9 mouse cellular contexts compared by ENCODE assay signal in the genomic region with DNA sequence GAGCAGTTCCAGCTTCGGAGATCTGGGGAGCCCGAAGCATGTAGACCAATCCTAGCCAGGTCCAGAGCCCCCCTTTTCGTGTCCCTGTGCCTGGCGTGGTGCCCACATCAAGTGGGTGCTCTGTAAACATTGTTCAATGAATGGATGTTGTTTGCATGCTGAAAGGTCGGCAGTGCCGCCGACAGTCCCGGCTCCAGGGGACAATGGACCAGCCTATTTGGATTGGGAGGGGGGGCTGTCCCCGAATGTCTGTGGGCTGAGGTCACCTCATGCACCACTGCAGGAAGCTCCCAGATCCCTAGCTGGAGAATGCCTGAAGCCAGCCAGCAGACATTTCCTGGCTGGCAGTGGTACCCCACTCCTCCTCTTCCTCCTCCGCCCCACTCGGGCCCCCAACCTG. TPM values are rescaled to one million over a fixed set of nuclear protein-coding genes. Genes with fewer than 3 reads are reported as not detected.
A peak's percentile ranks its signal among the peaks of the same experiment; 100 is the strongest.
DNase-seq lines count a peak whose midpoint lies in the region; ATAC-seq and TF ChIP-seq lines count a peak whose summit lies in the region.
"Had no signal": no experiment of that assay in that cellular context is flagged by ENCODE, and none has a peak within 500 bp of the region (broad histone marks: within the 10 kb centered on the region; RNA-seq: fewer than 3 reads in every experiment).

No protein-coding gene starts in this region.

- H3K27me3 ChIP-seq in Patski = no peaks in the 10 kb centered on the region
- H3K27me3 ChIP-seq in heart, embryonic 16.5 days (ENCODE audit: control insufficient read depth, insufficient read depth, low read length) = no peaks in the 10 kb centered on the region
- H3K27me3 ChIP-seq in limb, embryonic 13.5 days = no peaks in the 10 kb centered on the region
- H3K27me3 ChIP-seq: liver, embryonic 15.5 days had no signal

- CTCF ChIA-PET in Patski (lab: Charles Lee) = interaction anchor here (1.9 to 2.2 kb wide), 2 partner anchors 71 to 178 kb away, joined by 6 to 7 read pairs; no protein-coding TSS in a partner anchor

- no peaks in the 10 kb centered on the region for H3K36me3 ChIP-seq in heart, embryonic 16.5 days (ENCODE audit: control insufficient read depth, insufficient read depth)
- no peaks in the 10 kb centered on the region for H3K36me3 ChIP-seq in limb, embryonic 13.5 days
- H3K36me3 ChIP-seq: liver, embryonic 15.5 days had no signal

- POLR2A ChIA-PET in Patski (lab: Charles Lee) = interaction anchor here (1.3 kb wide), 1 partner anchor 66 kb away, joined by 3 read pairs; no protein-coding TSS in a partner anchor

- peak overlapping the region; percentile 19; the same call in 1 of the 2 replicates for H3K27ac ChIP-seq in heart, embryonic 16.5 days (ENCODE audit: low read length)
- H3K27ac ChIP-seq in limb, embryonic 13.5 days = peak overlapping the region; percentile 34; the same call in 1 of the 2 replicates
- H3K27ac ChIP-seq: liver, embryonic 15.5 days had no signal

- 40% methylated on average over 11 of the region's 11 CpGs for WGBS in heart, embryonic 16.5 days
- WGBS in limb, embryonic 13.5 days = 74% methylated on average over 11 of the region's 11 CpGs

- in situ Hi-C loops in Patski (cut with MboI; ENCODE audit: low pct_unique_long_range_greater_than_20kb) = no loop called here

- TF ChIP-seq CTCF in Patski (IDR thresholded peaks at IDR 0.05) = no peak

- no peak overlapping the region for H3K4me2 ChIP-seq in heart, embryonic 16.5 days (ENCODE audit: low read depth, low read length)
- H3K4me2 ChIP-seq in limb, embryonic 13.5 days (replicated peaks) = no peak overlapping the region
- H3K4me2 ChIP-seq: liver, embryonic 15.5 days had no signal

- no peak overlapping the region for H3K9ac ChIP-seq in heart, embryonic 16.5 days (ENCODE audit: low read length)
- no peak overlapping the region for H3K9ac ChIP-seq in limb, embryonic 13.5 days
- H3K9ac ChIP-seq: liver, embryonic 15.5 days had no signal

- H3K9me3 ChIP-seq in heart, embryonic 16.5 days (replicated peaks; ENCODE audit: control insufficient read depth, low read length) = no peaks in the 10 kb centered on the region
- H3K9me3 ChIP-seq in limb, embryonic 13.5 days = no peaks in the 10 kb centered on the region
- H3K9me3 ChIP-seq: liver, embryonic 15.5 days had no signal

- peak; percentile 95 for DNase-seq in heart, adult 11 months
- no peak for DNase-seq in heart, adult 8-10 months (ENCODE audit: low spot score)
- DNase-seq in Patski (ENCODE audit: low read depth, low spot score) = no peak
- DNase-seq in embryo, embryonic 10 days (ENCODE audit: low spot score) = no peak
- no peak for DNase-seq in ovary, postnatal 36 days (ENCODE audit: low spot score)
- DNase-seq in thymus, postnatal 36 days = no peak

- no peak overlapping the region for H3K4me3 ChIP-seq in heart, embryonic 16.5 days (ENCODE audit: low read length)
- no peak overlapping the region for H3K4me3 ChIP-seq in limb, embryonic 13.5 days
- H3K4me3 ChIP-seq: liver, embryonic 15.5 days had no signal

- peaks cover 15% of the 10 kb centered on the region for H3K4me1 ChIP-seq in heart, embryonic 16.5 days (ENCODE audit: control insufficient read depth, insufficient read depth, low read length)
- peaks cover 23% of the 10 kb centered on the region for H3K4me1 ChIP-seq in limb, embryonic 13.5 days

- ATAC-seq in Patski = peak; percentile 38
- ATAC-seq in heart, embryonic 16.5 days (replicated peaks; ENCODE audit: extremely low read depth, insufficient read depth, low FRiP score) = peak; percentile 58
- peak; percentile 29; the same call in 1 of the 2 replicates for ATAC-seq in limb, embryonic 13.5 days (ENCODE audit: low FRiP score, low read depth)

RNA-seq across cellular contexts. Expression of gene Lctl, which starts 22.9 kb away (rescaled TPM):
- total RNA-seq in heart, adult 8-10 months (2022) = under 1 TPM in 2 of 4 experiments, not detected in 2; 0.68 to 0.75 TPM
- 2.2 TPM for polyA plus RNA-seq in Patski (2021)
- polyA plus RNA-seq in heart, embryonic 16.5 days (2015; fragmentation: Nextera tagmentation; extraction: Ambion mirVana) = not detected in 2 replicates
- polyA plus RNA-seq in limb, embryonic 13.5 days (2015; fragmentation: Nextera tagmentation; extraction: Ambion mirVana) = not detected in 2 replicates
- polyA plus RNA-seq: liver, embryonic 15.5 days had no signal
